36 mouse cellular contexts compared by ENCODE assay signal in genomic region chr2:44044634-44045033, GRCm38 (mm10).
"Had no signal": no experiment of that assay in that cellular context is flagged by ENCODE, and none has a peak within 500 bp of the region (broad histone marks: within the 10 kb centered on the region; RNA-seq: fewer than 3 reads in every experiment).

No protein-coding gene starts in this region.

- H3K4me3 ChIP-seq: heart, embryonic 10.5 days; heart, embryonic 12.5 days; heart, embryonic 13.5 days; heart, embryonic 15.5 days; hindbrain, embryonic 10.5 days; hindbrain, embryonic 12.5 days; hindbrain, embryonic 13.5 days; hindbrain, embryonic 15.5 days; intestine, embryonic 15.5 days; kidney, embryonic 15.5 days; layer of hippocampus, adult 2 months; left cerebral cortex, adult 2 months had no signal

- DNase-seq: heart, postnatal 10 days; heart, postnatal 14 days; heart, postnatal 36 days; heart, postnatal 4 days; kidney, adult 11 months; kidney, adult 18-20 months; kidney, adult 2 months; kidney, adult 8-10 months; kidney, adult 9 months; kidney, postnatal 10 days; kidney, postnatal 14 days; kidney, postnatal 25 days; kidney, postnatal 36 days; kidney, postnatal 4 days; layer of hippocampus, adult 9-11 months; layer of hippocampus, postnatal 36 days had no signal

- H3K36me3 ChIP-seq: heart, embryonic 10.5 days; heart, embryonic 12.5 days; heart, embryonic 13.5 days; heart, embryonic 15.5 days; hindbrain, embryonic 10.5 days; hindbrain, embryonic 12.5 days; hindbrain, embryonic 13.5 days; hindbrain, embryonic 15.5 days; intestine, embryonic 15.5 days; kidney, embryonic 15.5 days had no signal

- H3K27me3 ChIP-seq: heart, embryonic 12.5 days; heart, embryonic 13.5 days; heart, embryonic 15.5 days; hindbrain, embryonic 12.5 days; hindbrain, embryonic 13.5 days; hindbrain, embryonic 15.5 days; intestine, embryonic 15.5 days; kidney, embryonic 15.5 days had no signal

- H3K9me3 ChIP-seq: heart, embryonic 10.5 days; heart, embryonic 12.5 days; heart, embryonic 13.5 days; heart, embryonic 15.5 days; hindbrain, embryonic 10.5 days; hindbrain, embryonic 12.5 days; hindbrain, embryonic 13.5 days; hindbrain, embryonic 15.5 days; intestine, embryonic 15.5 days; kidney, embryonic 15.5 days had no signal

- H3K4me1 ChIP-seq: heart, embryonic 10.5 days; heart, embryonic 12.5 days; heart, embryonic 15.5 days; hindbrain, embryonic 10.5 days; hindbrain, embryonic 12.5 days; hindbrain, embryonic 13.5 days; hindbrain, embryonic 15.5 days; intestine, embryonic 15.5 days; kidney, embryonic 15.5 days had no signal

- H3K9ac ChIP-seq: heart, embryonic 12.5 days; heart, embryonic 13.5 days; heart, embryonic 15.5 days; hindbrain, embryonic 12.5 days; hindbrain, embryonic 13.5 days; hindbrain, embryonic 14.5 days; hindbrain, embryonic 15.5 days; intestine, embryonic 15.5 days; kidney, embryonic 15.5 days had no signal

- H3K4me2 ChIP-seq: heart, embryonic 11.5 days; heart, embryonic 12.5 days; heart, embryonic 13.5 days; heart, embryonic 15.5 days; hindbrain, embryonic 12.5 days; hindbrain, embryonic 13.5 days; hindbrain, embryonic 14.5 days; hindbrain, embryonic 15.5 days; intestine, embryonic 15.5 days; kidney, embryonic 15.5 days had no signal

- H3K27ac ChIP-seq: heart, embryonic 10.5 days; heart, embryonic 13.5 days; heart, embryonic 15.5 days; hindbrain, embryonic 10.5 days; hindbrain, embryonic 12.5 days; hindbrain, embryonic 13.5 days; hindbrain, embryonic 14.5 days; hindbrain, embryonic 15.5 days; hindbrain, postnatal 0 days; intestine, embryonic 15.5 days; kidney, embryonic 15.5 days; kidney, postnatal 0 days; layer of hippocampus, adult 2 months; left cerebral cortex, adult 2 months had no signal

- ATAC-seq: hindbrain, embryonic 16.5 days; hindbrain, postnatal 0 days; inflammation-experienced regulatory T-cells, adult 6 months; intestine, embryonic 15.5 days; intestine, embryonic 16.5 days; intestine, postnatal 0 days had no signal
